Mouse (Mus musculus) c-Kit-positive CD71-positive TER-119-positive erythroid progenitor cells, embryonic 14.5 days (primary cell): ENCODE results near the gene Ppp4r2.

ENCODE experiments used
- DNase-seq: peaks from one replicate; pipeline ENCODE4 v3.0.0-alpha.2; 2013; ENCODE audit warnings: low spot score

Gene Ppp4r2

DNA sequence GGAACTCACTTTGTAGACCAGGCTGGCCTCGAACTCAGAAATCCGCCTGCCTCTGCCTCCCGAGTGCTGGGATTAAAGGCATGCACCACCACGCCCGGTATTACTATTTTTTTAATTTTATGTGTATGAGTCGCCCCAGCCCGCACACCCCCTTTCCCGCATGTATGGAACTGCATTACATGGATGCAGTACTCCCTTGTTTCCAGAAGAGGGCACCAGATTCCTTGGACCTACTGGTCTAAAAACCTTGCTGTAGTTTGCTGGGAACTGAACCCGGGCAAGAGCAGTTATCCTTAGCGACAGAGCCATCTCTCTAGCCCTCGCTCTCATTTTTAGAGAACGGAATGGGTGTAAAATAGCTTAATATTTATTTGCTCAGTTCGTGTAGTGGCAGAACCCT is 49.8 kb downstream of the Ppp4r2 start:
- peak; percentile 37 for DNase-seq

DNA sequence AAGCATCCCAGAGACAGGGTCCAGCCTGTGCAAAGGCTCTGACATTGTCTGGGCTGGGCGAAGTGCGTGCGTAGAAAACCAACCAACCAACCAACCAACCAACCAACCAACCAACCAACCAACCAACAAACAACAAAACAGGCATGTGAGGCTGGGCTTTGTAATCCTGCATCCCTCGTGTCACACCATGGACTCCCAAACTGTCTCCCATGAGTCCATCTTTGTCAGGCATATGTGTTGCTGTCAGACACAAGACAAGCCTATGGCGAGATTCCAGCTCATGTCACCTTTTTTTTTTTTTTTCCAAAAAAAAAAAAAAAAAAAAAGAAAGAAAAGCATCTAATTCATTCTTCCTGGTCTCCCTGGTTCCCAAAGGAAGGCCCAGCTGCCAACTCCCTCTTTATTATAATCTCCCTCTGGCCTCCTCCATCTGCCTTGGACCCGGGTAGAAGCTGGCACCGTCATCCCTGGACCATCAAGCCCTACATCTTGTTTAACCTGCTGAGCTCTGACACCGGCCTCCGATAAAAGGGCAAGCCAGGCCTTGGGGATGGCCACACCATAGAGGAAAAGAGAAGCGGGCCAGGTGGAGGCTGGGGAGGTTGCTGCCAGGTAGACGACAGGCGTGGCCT is 51.3 kb downstream of the Ppp4r2 start:
- DNase-seq, result no peak

DNA sequence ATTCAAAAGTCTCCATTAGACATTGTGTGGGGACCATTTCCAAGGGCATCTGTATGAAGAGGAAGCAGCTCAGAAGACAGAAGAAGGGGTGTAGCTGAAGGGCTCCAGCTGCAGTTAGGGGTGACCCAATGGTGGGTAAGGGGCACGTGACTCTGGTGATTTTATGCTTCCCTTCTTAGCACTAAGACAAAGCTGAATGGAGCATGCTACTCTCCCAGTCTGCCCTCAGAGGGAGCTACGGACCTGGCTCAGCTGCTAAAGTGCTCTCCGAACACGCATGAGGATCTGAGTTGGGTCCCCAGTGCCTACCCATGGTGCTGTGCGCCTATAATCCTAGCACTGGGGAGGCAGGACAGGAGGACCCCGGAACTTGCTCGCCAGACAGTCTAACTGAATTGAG is 52.0 kb downstream of the Ppp4r2 start:
- DNase-seq, result no peak

DNA sequence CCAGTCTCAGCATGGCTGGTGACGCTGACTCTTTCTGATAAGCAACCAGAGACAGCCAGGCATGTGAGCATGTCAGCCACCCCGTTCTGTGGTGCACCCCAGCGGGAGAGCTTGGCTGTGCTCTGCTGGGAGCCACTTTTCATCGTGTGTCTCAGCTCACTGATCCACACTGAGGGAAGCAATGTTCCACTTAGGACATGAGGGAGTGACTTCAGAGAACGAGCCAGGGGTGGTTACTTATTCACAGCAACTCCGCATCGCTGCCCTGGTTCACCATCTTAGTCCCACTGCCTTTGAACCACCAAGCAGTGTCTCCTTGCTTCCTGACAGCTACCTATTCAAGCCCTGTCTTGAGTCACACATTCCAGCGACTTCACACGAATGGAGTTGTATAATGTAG is 53.6 kb downstream of the Ppp4r2 start:
- no peak for DNase-seq

DNA sequence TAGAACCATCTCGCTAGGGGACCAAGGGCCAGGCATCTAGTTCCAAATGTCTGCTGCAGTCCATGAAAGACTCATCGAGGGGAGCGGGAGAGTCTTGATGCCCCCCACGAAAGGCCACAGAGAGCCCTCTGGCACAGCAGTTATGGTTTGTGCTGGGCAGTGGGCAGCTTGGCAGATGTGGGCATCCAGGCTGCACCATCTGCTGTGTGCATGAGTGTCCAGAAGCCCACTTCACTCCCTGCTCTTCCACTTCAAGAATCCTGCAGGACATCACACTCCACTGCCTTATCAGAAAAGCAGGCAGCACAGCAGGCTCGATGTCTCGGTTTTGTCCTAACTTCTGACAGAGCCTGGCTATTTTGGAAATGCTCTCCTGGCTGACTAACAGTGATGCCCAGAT is 55.9 kb downstream of the Ppp4r2 start:
- DNase-seq, result no peak

DNA sequence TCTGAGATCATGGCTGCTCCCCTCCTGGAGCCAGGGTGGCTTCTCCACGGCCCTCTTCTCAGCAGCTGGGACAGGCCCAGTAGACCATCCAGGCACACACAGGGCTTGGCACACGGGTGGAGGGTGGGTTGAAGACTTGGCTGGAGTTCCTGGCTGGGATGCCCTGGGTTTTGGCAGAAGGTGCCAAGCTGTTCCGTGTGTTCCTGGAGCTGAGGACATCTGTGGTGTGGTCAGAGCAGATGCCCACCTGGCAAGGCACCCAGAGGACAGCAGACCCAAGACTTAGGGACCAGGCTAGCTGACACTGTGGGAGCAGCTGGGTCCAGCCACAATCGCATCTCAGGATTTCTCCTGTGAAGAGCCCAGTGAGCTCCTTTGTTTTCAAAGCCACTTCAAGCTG is 59.1 kb downstream of the Ppp4r2 start:
- no peak for DNase-seq

DNA sequence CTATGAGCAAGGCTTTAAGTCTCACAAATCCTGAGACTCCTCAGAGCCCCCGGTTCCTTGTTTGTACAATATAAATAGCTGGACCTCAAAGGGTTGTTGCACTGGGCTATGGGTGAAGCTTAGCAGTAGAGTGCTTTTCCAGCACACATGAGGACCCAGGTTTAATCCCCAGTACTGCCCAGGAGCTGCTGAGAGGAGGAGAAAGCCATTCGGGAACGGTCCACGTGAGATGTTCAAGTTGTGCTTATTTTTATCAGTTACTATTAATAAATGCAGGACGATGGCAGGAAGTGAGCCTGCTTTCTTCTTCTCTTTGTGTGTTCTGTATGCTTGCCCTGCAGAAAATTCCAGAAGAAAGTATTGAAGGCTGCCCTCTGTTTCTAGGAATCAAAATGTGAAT is 59.7 kb downstream of the Ppp4r2 start:
- DNase-seq, result no peak

DNA sequence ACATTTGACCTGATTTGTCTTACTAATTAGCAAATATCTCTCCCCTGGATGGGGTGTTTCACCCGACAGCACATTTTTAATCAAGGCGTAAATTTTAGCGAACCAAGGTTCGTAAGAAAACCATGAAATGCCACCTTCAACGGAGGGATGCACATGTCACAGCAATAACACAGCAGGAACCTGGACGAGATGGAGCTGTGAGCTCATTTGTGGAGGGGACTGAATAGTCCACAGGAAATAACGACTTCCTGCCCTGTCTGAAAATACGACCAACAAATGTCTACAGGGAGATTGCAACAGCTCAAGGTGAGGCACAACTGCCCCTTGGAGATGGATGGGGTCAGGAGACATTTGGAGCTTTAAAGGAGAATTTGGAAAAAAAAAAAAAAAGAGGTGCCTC is 61.8 kb downstream of the Ppp4r2 start:
- no peak for DNase-seq

DNA sequence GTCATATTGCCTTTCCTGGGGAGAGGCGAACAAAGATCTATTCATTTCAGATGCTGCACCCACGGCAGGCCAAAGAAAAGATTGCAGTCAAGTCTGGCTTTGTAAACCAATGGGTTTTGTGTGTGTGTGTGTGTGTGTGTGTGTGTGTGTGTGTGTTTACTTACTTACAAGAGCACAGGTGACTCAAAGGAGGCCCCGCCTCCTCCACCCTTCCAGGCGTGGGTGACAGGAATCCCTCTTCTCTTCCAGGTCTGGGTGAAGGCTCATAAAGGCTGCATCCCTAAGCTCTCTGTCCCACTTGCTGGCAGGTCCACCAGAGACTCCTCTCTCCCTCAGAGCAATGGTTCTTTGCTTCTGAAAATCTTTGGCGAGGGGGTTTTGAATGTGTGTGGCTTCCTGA is 63.5 kb downstream of the Ppp4r2 start:
- no peak for DNase-seq

DNA sequence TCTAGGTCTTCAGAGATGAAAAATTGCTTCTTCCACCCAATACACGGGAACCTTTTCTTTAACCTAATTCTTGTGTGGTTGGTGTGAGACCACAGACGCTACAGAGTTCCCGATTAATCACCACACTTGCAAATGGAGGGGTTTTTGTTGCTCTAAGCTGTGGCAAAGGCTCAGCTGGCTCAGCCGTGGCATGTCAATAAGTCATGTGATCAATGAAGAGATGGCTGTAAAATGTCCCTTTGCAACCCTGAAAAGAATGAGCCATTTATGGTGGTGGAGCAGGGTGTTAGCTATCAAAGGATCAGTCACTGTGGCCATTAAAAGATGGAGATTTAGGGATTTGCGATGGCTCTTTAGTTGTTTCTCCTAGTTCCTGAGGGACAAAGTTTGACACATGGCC is 71.0 kb downstream of the Ppp4r2 start:
- no peak for DNase-seq

DNA sequence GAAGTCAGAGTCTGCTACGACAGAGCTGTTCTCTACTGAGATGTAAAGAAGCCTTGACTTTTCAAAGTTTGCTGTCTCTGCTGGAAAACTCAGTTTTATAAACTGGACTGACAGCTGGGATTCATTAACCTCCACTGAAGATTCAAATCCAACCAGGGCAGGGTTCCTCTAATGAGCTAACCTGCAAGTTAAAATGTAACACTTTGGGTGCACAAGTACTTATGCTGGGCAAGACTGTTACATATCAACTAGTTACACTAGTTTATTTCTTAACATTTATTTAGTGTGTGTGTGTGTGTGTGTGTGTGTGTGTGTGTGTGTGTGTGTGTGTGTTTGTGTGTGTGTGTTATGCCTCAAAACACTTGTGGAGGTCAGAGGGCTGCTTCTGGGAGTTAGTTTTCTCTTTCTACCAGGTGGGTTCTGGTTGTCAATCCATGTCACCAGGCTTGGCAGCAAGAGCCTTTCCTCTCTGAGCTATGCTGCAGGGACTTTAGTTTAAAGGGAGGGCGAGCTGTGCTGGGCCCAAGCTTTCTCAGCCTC is 76.8 kb downstream of the Ppp4r2 start:
- DNase-seq, result no peak
